Mouse (Mus musculus): ENCODE measurements around the gene Ctns.

The Ctns gene

GRCm38 (mm10) chr11:73198603-73199229 lies at the start of gene Ctns:
TSS of gene Ctns (minus strand) at chr11:73199042.
- DNase-seq, result peak; percentile 82 to 85

GRCm38 (mm10) chr11:73242777-73243176 lies 43.9 kb upstream of the Ctns start:
- no peak for DNase-seq

- no peak for DNase-seq
Observed at GRCm38 (mm10) chr11:73242199-73242598, 43.4 kb upstream of the Ctns start.

- no peak for DNase-seq
Observed at GRCm38 (mm10) chr11:73236731-73237130, 37.9 kb upstream of the Ctns start.

DNA sequence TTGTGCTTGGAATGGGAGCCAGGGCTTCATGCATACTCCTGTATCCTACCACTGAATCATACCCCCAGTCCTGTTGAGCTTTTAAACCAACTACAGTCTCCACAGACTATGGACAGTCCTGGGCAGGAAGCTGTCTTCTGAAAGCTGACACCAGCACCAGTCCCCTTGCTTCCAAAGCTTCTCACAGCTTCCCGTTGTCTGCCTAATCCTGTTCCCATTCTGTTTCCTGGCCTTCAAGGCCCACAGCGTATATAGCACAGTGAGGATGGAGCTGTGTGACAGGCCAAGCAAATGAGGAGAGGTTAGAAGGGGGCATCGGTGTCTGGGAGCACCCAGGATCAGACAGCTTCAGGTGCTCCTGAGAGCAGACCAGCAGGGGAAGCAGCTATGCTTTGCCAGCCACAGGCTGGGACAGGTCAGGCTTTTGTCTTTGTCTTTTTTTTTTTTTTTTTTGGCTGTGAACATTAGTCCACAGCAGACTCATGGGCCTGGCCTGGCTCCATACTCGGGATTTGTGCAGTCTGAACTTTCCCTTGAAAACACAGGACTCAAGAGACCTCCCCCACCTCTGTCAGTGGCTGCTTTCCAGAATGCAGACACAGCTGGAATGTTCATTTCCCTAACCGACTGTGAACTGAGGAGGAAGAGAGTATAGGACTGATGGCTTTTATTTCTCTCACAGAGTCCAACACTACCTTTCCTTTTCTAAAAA lies 37.3 kb upstream of the Ctns start:
- DNase-seq, result no peak

- DNase-seq, result no peak
Observed at GRCm38 (mm10) chr11:73233992-73234391, 35.1 kb upstream of the Ctns start, which contains the start of gene Trpv1. TSS of gene Trpv1 (plus strand) at chr11:73234292.

DNA sequence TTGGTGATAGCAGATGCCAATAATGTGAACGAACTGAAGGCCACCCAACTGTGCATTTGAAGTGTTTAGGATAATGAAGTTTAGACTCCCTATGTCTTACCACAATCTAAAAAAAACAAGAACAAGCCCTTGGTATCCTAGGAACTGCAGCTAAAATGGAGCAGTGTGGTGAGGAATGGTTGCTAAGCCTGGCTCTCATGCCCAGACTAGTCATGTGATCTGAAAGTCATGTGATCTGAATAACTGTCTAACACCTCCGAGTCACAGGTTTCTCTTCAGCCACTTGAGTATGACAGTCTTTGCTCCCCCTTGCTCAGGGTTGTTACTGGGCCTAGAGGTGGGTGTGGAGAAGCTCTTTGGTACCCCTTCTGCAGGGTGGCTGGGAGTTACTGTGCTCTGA lies 33.7 kb upstream of the Ctns start:
- no peak for DNase-seq

DNA sequence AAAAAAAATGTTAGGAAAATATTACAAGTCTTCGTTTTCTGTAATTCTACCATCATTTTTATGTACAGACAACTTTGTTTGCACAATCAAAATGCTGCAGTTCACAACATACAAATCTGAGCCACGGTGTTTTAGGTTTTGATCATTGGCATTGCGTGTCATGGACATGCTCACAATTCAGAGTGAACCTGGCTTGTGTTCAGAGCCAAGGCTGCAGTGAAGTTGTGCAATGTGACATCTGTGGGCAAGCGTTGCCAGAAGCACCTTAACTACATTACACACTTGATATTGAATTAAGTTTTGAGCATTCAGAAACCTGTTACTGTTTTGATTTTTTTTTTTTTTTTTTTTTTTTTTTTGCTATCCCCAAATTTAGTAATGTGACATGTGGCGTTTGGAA lies 31.2 kb upstream of the Ctns start:
- no peak for DNase-seq

GRCm38 (mm10) chr11:73228881-73229280 lies 30.0 kb upstream of the Ctns start:
- DNase-seq, result no peak

- no peak for DNase-seq
Observed at GRCm38 (mm10) chr11:73225856-73226255, 27.0 kb upstream of the Ctns start.

DNA sequence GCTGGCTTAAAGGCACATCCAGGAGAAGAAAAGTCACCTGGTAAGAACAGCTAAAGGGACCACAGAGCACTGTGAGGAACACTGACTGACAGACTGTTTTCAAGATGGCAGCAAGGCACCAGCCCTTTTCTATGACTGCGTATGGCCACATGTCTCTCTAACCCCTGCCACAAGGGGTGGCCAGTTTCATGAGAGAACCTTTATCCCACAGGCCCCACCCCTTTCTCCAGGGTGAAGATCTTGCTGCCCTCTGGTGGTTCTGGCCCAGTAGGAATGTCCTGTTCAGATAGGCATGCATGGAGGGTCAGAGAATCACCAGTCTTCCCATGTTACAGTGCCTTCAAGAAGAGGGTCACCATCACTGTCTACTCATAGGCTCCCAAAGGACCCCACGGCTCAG lies 25.1 kb upstream of the Ctns start:
- DNase-seq, result no peak

DNA sequence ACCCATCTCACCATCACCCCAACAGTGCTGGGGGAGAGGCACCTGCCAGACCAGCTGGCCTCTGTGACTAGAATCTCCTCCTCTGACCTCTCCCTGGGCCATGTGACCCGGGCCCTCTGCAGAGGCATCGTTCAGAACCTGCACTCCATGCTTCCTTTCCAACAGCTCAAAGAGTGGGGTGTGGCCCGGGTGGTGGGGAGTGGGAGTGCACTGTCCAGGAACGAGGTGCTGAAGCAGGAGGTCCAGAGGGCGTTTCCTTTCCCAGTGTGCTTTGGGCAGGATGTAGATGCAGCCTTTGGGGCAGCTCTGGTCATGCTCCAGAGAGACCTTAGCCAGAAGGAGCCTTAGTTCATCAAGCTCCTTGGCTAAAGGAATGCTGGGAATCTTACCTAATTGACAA lies 24.0 kb upstream of the Ctns start:
- DNase-seq, result no peak

- no peak for DNase-seq
Observed at GRCm38 (mm10) chr11:73220651-73221050, 21.8 kb upstream of the Ctns start.

DNA sequence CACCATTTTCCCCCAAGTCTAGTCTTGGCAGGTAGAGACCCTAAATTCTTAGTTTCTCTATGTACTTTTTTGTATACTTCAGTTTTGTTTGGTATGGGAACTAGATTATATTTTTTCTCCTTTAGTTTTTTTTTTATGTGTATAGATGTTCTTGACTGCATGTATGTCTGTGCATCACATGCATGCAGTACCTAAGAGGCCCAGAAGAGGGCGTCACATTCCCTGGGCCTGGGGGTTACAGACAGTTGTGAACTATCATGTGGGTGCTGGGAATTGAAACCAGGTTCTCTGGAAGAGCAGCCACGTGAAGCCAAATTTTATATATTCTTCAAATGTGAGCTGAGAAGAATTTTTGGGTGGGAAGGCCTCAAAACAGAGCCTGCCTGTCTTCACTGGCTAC lies 20.8 kb upstream of the Ctns start:
- no peak for DNase-seq

GRCm38 (mm10) chr11:73213956-73214355 lies 15.1 kb upstream of the Ctns start:
- no peak for DNase-seq

- DNase-seq, result no peak
Observed at GRCm38 (mm10) chr11:73207621-73208020, 8.8 kb upstream of the Ctns start.

GRCm38 (mm10) chr11:73205194-73205593 lies 6.4 kb upstream of the Ctns start:
- DNase-seq, result no peak

GRCm38 (mm10) chr11:73203895-73204294 lies 5.1 kb upstream of the Ctns start:
- DNase-seq, result no peak

DNA sequence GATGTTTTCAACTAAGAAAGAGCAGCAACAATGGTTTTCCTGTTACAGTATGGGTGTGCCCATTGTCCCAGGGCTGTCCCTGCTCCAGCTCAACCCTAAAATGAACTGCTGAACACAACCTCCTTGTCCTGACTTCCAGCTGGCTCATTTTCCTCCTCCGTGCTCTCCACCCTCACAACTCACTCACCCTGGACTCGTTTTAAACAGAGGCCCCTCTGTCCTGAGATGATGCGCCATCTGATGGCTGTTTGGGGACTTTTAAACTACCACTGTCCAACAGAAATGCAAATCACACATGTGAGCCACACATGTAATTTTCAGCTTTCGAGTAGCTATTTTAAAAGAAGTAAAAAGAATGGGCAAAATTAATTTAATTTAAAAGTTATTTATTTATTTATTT lies 2.8 kb upstream of the Ctns start:
- no peak for DNase-seq

DNA sequence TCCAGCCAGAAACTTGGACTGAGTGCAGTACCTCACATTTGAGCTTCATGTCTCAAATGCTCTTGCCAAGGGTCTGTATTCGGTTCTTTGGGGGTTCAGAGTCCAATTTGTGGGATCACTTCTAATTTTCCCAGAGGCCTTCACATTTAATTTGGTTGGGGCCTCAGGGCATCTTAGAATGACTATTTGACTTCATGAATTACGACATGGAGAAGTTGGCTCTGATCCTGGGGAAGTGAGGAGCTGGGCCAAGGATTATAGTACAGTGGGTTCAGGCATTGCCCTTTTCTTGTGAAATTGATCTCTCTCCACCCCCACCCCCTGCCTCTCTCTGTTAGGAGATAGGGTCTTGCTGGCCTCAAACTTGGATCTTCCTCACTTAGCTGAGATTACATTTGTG lies 2.2 kb upstream of the Ctns start:
- no peak for DNase-seq

- DNase-seq, result no peak
Observed at GRCm38 (mm10) chr11:73199879-73200278, 1.0 kb upstream of the Ctns start.

- DNase-seq, result peak; percentile 95 to 97
Observed at GRCm38 (mm10) chr11:73199230-73199712, 429 bp upstream of the Ctns start, which contains the start of gene Shpk. TSS of gene Shpk (plus strand) at chr11:73199460.

- DNase-seq, result no peak
Observed at GRCm38 (mm10) chr11:73198190-73198589, 652 bp downstream of the Ctns start.

DNA sequence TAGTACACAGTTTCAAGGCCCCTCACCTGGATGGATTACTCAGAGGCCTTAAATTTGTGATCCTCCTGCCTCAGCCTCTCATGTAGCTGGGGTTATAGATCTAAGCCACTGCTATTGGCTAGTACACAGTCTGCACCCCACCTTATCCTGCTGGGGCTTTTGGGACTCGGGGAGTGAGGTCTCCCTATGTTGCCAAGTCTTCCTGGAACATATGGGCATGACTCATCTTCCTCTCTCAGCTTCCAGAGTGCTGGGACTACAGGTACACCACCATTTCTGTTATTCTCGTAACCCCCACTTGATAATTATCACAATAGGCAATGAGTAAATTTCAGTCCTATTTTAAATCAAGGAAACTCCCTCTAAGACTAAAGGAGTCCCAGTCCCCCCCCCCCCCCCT lies 4.4 kb downstream of the Ctns start:
- DNase-seq, result no peak
